Mouse (Mus musculus) heart, adult 2 months (tissue): Measurements from ENCODE around the gene Itga4.
A peak's percentile ranks its signal among the peaks of the same experiment; 100 is the strongest.

Source experiments
- CTCF ChIP-seq: fragments of 200-600 bp; IDR thresholded peaks from 2 replicates; pipeline ENCODE4 v1.8.1; 2022; ENCODE audit warnings: antibody characterized with exemption, mild to moderate bottlenecking, moderate library complexity
- POLR2A ChIP-seq: fragments of 200-500 bp; IDR thresholded peaks from 2 replicates; pipeline ENCODE4 v1.6.1; 2011; ENCODE audit warnings: mild to moderate bottlenecking, low read depth, low read length, control low read depth; ENCODE audit not compliant: insufficient read depth

GRCm38 (mm10) chr2:79370711-79371312 lies 115.6 kb downstream of the Itga4 start:
- no peak for TF ChIP-seq CTCF
- peak; percentile 49 for TF ChIP-seq POLR2A
